Mouse (Mus musculus): ENCODE results near the gene Ccdc12. TPM values are rescaled to one million over a fixed set of nuclear protein-coding genes. Genes with fewer than 3 reads are reported as not detected.

Ccdc12 gene
- polyA plus RNA-seq, 1 experiment = 124 TPM

- DNase-seq = no peak
- 67% methylated on average over 10 of the region's 10 CpGs for WGBS
- TF ChIP-seq CTCF (IDR thresholded peaks at IDR 0.05; ENCODE audit: insufficient read depth, low read length) = no peak
- Histone ChIP-seq H3K4me3 (replicated peaks; ENCODE audit: extremely low read depth, low read depth, low read length) (no peak overlapping the region), H3K4me1 (ENCODE audit: control insufficient read depth, insufficient read depth, low read length) (peaks cover 22% of the 10 kb centered on the region)
Measured at GRCm38 (mm10) chr9:110655651-110656007, 674 bp upstream of the Ccdc12 start.

GRCm38 (mm10) chr9:110657474-110658078, 1.3 kb downstream of the Ccdc12 start:
- Histone ChIP-seq H3K4me3 (replicated peaks; ENCODE audit: extremely low read depth, low read depth, low read length) (peak overlapping the region; percentile 70), H3K4me1 (ENCODE audit: control insufficient read depth, insufficient read depth, low read length) (peaks cover 13% of the 10 kb centered on the region)
- 28% methylated on average over 13 of the region's 13 CpGs for WGBS
- TF ChIP-seq POLR2A (IDR thresholded peaks at IDR 0.05; ENCODE audit: borderline replicate concordance, extremely low read depth, low read depth, low read length) (0 out of 2 replicates have a peak, but pooled peaks have one; percentile 16), CTCF (IDR thresholded peaks at IDR 0.05; ENCODE audit: insufficient read depth, low read length) (no peak)
- no peak for DNase-seq

- Histone ChIP-seq H3K4me3 (replicated peaks; ENCODE audit: extremely low read depth, low read depth, low read length) (no peak overlapping the region), H3K4me1 (ENCODE audit: control insufficient read depth, insufficient read depth, low read length) (peaks cover 11% of the 10 kb centered on the region)
- no peak for DNase-seq
- 92% methylated on average over 12 of the region's 12 CpGs for WGBS
- TF ChIP-seq CTCF (IDR thresholded peaks at IDR 0.05; ENCODE audit: insufficient read depth, low read length) = no peak
- TF ChIP-seq POLR2A (IDR thresholded peaks at IDR 0.05; ENCODE audit: borderline replicate concordance, extremely low read depth, low read depth, low read length) = no peak
Measured at GRCm38 (mm10) chr9:110659521-110659920, 3.2 kb downstream of the Ccdc12 start.

- TF ChIP-seq POLR2A (IDR thresholded peaks at IDR 0.05; ENCODE audit: borderline replicate concordance, extremely low read depth, low read depth, low read length) (no peak), CTCF (IDR thresholded peaks at IDR 0.05; ENCODE audit: insufficient read depth, low read length) (no peak)
Measured at GRCm38 (mm10) chr9:110660208-110660607, 3.9 kb downstream of the Ccdc12 start.

GRCm38 (mm10) chr9:110660856-110661612, 4.7 kb downstream of the Ccdc12 start:
- H3K4me3 ChIP-seq (replicated peaks; ENCODE audit: extremely low read depth, low read depth, low read length) = no peak overlapping the region
- H3K4me1 ChIP-seq (ENCODE audit: control insufficient read depth, insufficient read depth, low read length) = peaks cover 7% of the 10 kb centered on the region
- DNase-seq = no peak
- 50% methylated on average over 7 of the region's 7 CpGs for WGBS
- no peak for TF ChIP-seq CTCF (IDR thresholded peaks at IDR 0.05; ENCODE audit: insufficient read depth, low read length)

More at GRCm38 (mm10) chr9:110660208-110660607, 3.9 kb downstream of the Ccdc12 start:
- Histone ChIP-seq H3K4me1 (ENCODE audit: control insufficient read depth, insufficient read depth, low read length) (peaks cover 11% of the 10 kb centered on the region), H3K4me3 (replicated peaks; ENCODE audit: extremely low read depth, low read depth, low read length) (no peak overlapping the region)
- 84% methylated on average over 2 of the region's 2 CpGs for WGBS
- DNase-seq = no peak

GRCm38 (mm10) chr9:110662844-110663243, 6.5 kb downstream of the Ccdc12 start:
- Histone ChIP-seq H3K4me3 (replicated peaks; ENCODE audit: extremely low read depth, low read depth, low read length) (no peak overlapping the region), H3K4me1 (ENCODE audit: control insufficient read depth, insufficient read depth, low read length) (peaks cover 13% of the 10 kb centered on the region)
- 63% methylated on average over 1 of the region's 1 CpGs for WGBS
- no peak for DNase-seq
- TF ChIP-seq POLR2A (IDR thresholded peaks at IDR 0.05; ENCODE audit: borderline replicate concordance, extremely low read depth, low read depth, low read length) (no peak), CTCF (IDR thresholded peaks at IDR 0.05; ENCODE audit: insufficient read depth, low read length) (no peak)

GRCm38 (mm10) chr9:110665912-110666311, 9.6 kb downstream of the Ccdc12 start:
- no peak for DNase-seq
- no peak for TF ChIP-seq CTCF (IDR thresholded peaks at IDR 0.05; ENCODE audit: insufficient read depth, low read length)
- no peak for TF ChIP-seq POLR2A (IDR thresholded peaks at IDR 0.05; ENCODE audit: borderline replicate concordance, extremely low read depth, low read depth, low read length)
- H3K4me1 ChIP-seq (ENCODE audit: control insufficient read depth, insufficient read depth, low read length) = peaks cover 13% of the 10 kb centered on the region
- 21% methylated on average over 4 of the region's 4 CpGs for WGBS
- H3K4me3 ChIP-seq (replicated peaks; ENCODE audit: extremely low read depth, low read depth, low read length) = no peak overlapping the region

- H3K4me1 ChIP-seq (ENCODE audit: control insufficient read depth, insufficient read depth, low read length) = peaks cover 11% of the 10 kb centered on the region
Measured at GRCm38 (mm10) chr9:110666374-110666773, 10.1 kb downstream of the Ccdc12 start.

GRCm38 (mm10) chr9:110667219-110667836, 11.0 kb downstream of the Ccdc12 start:
- H3K4me3 ChIP-seq (replicated peaks; ENCODE audit: extremely low read depth, low read depth, low read length) = no peak overlapping the region
- H3K4me1 ChIP-seq (ENCODE audit: control insufficient read depth, insufficient read depth, low read length) = peaks cover 11% of the 10 kb centered on the region
- no peak for DNase-seq
- TF ChIP-seq CTCF (IDR thresholded peaks at IDR 0.05; ENCODE audit: insufficient read depth, low read length) (no peak), POLR2A (IDR thresholded peaks at IDR 0.05; ENCODE audit: borderline replicate concordance, extremely low read depth, low read depth, low read length) (no peak)
- 45% methylated on average over 4 of the region's 4 CpGs for WGBS

More at GRCm38 (mm10) chr9:110666374-110666773, 10.1 kb downstream of the Ccdc12 start:
- no peak for DNase-seq
- no peak overlapping the region for H3K4me3 ChIP-seq (replicated peaks; ENCODE audit: extremely low read depth, low read depth, low read length)
- WGBS = 39% methylated on average over 8 of the region's 8 CpGs
- TF ChIP-seq POLR2A (IDR thresholded peaks at IDR 0.05; ENCODE audit: borderline replicate concordance, extremely low read depth, low read depth, low read length) = no peak
- TF ChIP-seq CTCF (IDR thresholded peaks at IDR 0.05; ENCODE audit: insufficient read depth, low read length) = no peak

Data from lung, adult 2 months (tissue).